Mouse (Mus musculus) hindbrain, embryonic 11.5 days (tissue): ENCODE measurements around the gene Ppcs. TPM values are rescaled to one million over a fixed set of nuclear protein-coding genes. Genes with fewer than 3 reads are reported as not detected.

Experiments used
- polyA plus RNA-seq: library from polyadenylated mRNA; unstranded; fragments of >200 nt; fragmentation: Nextera tagmentation; extraction: Ambion mirVana; gene quantifications from 2 replicates; pipeline ENCODE4 v1.2.1, GENCODE M21; 2014

Ppcs gene
- polyA plus RNA-seq, 1 experiment from 2014 or later, result 25.5 TPM

Other genes with a start within 250 kb of the Ppcs start
- 7.4 and 8.3 TPM in 2 replicates for gene Zfp691, start 248.2 kb downstream of the Ppcs start, polyA plus RNA-seq
- 9.9 and 11.1 TPM in 2 replicates for gene Ermap, start 232.4 kb downstream of the Ppcs start, polyA plus RNA-seq
- 177 and 201 TPM in 2 replicates for gene Svbp, start 227.1 kb downstream of the Ppcs start, polyA plus RNA-seq
- not detected in 2 replicates for gene Tmem269, start 204.2 kb downstream of the Ppcs start, polyA plus RNA-seq
- gene AU022252, start 189.7 kb downstream of the Ppcs start, polyA plus RNA-seq, result 31.1 and 37.0 TPM in 2 replicates
- 15.4 and 17.9 TPM in 2 replicates for gene P3h1, start 189.5 kb downstream of the Ppcs start, polyA plus RNA-seq
- gene Cldn19, start 167.0 kb downstream of the Ppcs start, polyA plus RNA-seq, result 0.18 and 0.25 TPM in 2 replicates
- gene Ybx1, start 127.8 kb downstream of the Ppcs start, polyA plus RNA-seq, result 1,193 and 1,290 TPM in 2 replicates
- gene Ppih, start 101.9 kb downstream of the Ppcs start, polyA plus RNA-seq, result 109 and 115 TPM in 2 replicates
- 12.6 and 13.9 TPM in 2 replicates for gene Ccdc30, start 6.9 kb downstream of the Ppcs start, polyA plus RNA-seq
- gene Zmynd12, start 394 bp upstream of the Ppcs start, polyA plus RNA-seq, result 0.23 and 0.29 TPM in 2 replicates
- 5.7 and 8.1 TPM in 2 replicates for gene Rimkla, start 70.2 kb upstream of the Ppcs start, polyA plus RNA-seq
- 20.2 and 23.4 TPM in 2 replicates for gene Foxj3, start 114.6 kb upstream of the Ppcs start, polyA plus RNA-seq
- gene Frg2f1, start 117.1 kb upstream of the Ppcs start, polyA plus RNA-seq, result 2.8 and 4.5 TPM in 2 replicates
- gene Guca2a, start 215.3 kb upstream of the Ppcs start, polyA plus RNA-seq, result not detected in 2 replicates
- not detected in 2 replicates for gene Guca2b, start 236.5 kb upstream of the Ppcs start, polyA plus RNA-seq